Mouse (Mus musculus) testis, adult 2 months (tissue): ENCODE measurements around the gene Plekhg1.

Experiments
- CTCF ChIP-seq: fragments of 200-500 bp; IDR thresholded peaks from 2 replicates; pipeline ENCODE4 v1.5.1; 2012; ENCODE audit warnings: low read depth, mild to moderate bottlenecking, inconsistent platforms, low read length, moderate library complexity; ENCODE audit not compliant: control insufficient read depth, insufficient read depth, insufficient replicate concordance
- POLR2A ChIP-seq: fragments of 200-500 bp; IDR thresholded peaks from 2 replicates; pipeline ENCODE4 v1.6.1; 2012; ENCODE audit warnings: low read depth, mild to moderate bottlenecking, inconsistent platforms, low read length, moderate library complexity; ENCODE audit not compliant: control insufficient read depth

DNA sequence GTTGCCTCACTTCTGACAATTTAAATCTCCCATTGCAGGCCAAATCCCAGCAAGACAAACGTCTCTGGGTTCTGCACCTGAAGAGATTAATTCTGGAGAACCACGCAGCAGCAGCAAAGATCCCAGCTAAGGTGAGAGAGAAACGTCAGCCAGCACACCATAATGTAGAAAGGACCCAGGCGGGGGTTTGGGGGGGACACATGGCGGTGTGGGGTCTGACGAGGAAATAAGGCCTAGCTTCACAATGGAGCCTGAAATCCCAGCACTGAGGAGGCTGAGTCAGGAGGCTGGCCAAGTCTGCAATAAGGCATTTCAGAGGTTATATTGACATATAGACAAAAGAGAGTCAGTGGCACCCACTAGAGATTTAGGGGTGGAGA is 200.4 kb downstream of the Plekhg1 start:
- TF ChIP-seq CTCF, result no peak
- TF ChIP-seq POLR2A, result no peak
